Mouse (Mus musculus): ENCODE measurements at regions not wholly inside any gene's neighbourhood (a gene's known extent, or its start where the extent isn't known, plus 50 kb on each side); places are given as distances from the start of the nearest gene placed in this dataset.

DNA sequence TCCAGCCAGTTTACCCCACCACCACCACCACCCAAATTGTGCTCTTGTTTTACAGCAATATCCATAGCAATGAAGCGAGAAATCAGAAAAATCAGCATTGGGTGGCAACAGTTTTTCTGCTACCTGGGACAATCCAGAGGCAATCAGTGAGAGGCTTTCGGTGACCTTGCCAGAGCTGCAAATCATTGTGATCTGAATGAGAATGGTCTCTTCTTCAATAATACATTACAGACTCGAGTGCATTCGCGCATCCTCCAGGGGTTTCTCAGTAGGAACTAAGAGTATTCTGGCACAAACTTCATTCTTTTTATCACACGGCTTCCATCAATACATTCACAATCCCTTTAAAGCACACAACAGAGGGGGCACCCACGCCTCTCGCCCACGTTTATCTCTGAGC is 91.2 kb downstream of the Srek1 start:
- no peaks in the 10 kb centered on the region for H3K27me3 ChIP-seq (replicated peaks)
- H3K36me3 ChIP-seq (replicated peaks in 1 of 2; ENCODE audit: control insufficient read depth in 1 of 2, insufficient read depth in 1 of 2, low read length in 1 of 2): no peaks in the 10 kb centered on the region
- H3K4me3 ChIP-seq (replicated peaks in 1 of 3; ENCODE audit: low read depth in 2 of 3, low read length in 2 of 3, poor library complexity in 1 of 3): no peak overlapping the region
- in situ Hi-C loops (cut with MboI; ENCODE audit: low pct_ligation_motif_present, low pct_unique_long_range_greater_than_20kb, low sequenced_read_pairs): no loop called here
- H3K79me2 ChIP-seq (replicated peaks; ENCODE audit: control insufficient read depth, extremely low read depth, insufficient read depth, poor library complexity, severe bottlenecking): no peaks in the 10 kb centered on the region
- peaks cover 0 to 3% of the 10 kb centered on the region in 2 experiments; a peak in 1 of 4 replicates for H3K4me1 ChIP-seq (ENCODE audit: control insufficient read depth in 1 of 2, insufficient read depth in 2 of 2)
- TF ChIP-seq MYC (IDR thresholded peaks at IDR 0.05; ENCODE audit: low read depth, low read length) (no peak), ELF1 (IDR thresholded peaks at IDR 0.05; ENCODE audit: low read depth, low read length) (no peak), ZKSCAN1 (IDR thresholded peaks at IDR 0.05; ENCODE audit: borderline replicate concordance, low read depth, low read length) (no peak), TBP (conservative IDR thresholded peaks at IDR 0.05; ENCODE audit: low read depth, low read length) (no peak), E2F4 (IDR thresholded peaks at IDR 0.05; ENCODE audit: insufficient replicate concordance, low read depth, low read length) (no peak)
- H3K9ac ChIP-seq (ENCODE audit: insufficient read depth, low read depth): no peak overlapping the region
- no peak overlapping the region for H3K4me2 ChIP-seq (ENCODE audit: insufficient read depth, low read depth, poor library complexity, severe bottlenecking)
- dilution Hi-C loops (cut with MboI; ENCODE audit: extremely low pct_ligation_motif_present, extremely low pct_unique_long_range_greater_than_20kb, low sequenced_read_pairs): no loop called here
- H3K9me3 ChIP-seq (replicated peaks; ENCODE audit: low read length): no peaks in the 10 kb centered on the region
- no peak for DNase-seq (ENCODE audit: extremely low read depth)
- H3K27ac ChIP-seq (ENCODE audit: insufficient read depth, low read depth): no peak overlapping the region

DNA sequence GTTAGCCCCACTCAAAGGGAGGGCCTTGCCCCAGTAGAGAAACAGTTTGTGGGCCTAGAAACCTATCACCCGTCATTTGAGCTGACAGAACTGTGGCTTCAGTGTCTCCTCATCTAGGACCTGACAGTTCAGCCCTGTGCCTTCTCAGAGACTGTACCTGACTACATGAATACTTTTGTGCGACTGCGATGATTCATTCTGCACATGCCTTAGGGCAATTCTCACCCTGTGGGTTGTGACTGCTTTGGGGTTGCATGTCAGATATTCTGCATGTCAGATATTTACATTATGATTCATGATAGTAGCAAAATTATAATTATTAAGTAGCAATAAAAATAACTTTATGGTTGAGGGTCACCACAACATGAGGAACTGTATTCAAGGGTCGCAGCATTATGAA is 93.7 kb downstream of the Srek1 start:
- Histone ChIP-seq H3K9ac (ENCODE audit: insufficient read depth, low read depth) (no peak overlapping the region), H3K27ac (ENCODE audit: insufficient read depth, low read depth) (no peak overlapping the region), H3K4me1 (ENCODE audit: control insufficient read depth in 1 of 2, insufficient read depth in 2 of 2) (peaks cover 0 to 7% of the 10 kb centered on the region in 2 experiments; a peak in 2 of 4 replicates), H3K4me2 (ENCODE audit: insufficient read depth, low read depth, poor library complexity, severe bottlenecking) (no peak overlapping the region), H3K36me3 (replicated peaks in 1 of 2; ENCODE audit: control insufficient read depth in 1 of 2, insufficient read depth in 1 of 2, low read length in 1 of 2) (no peaks in the 10 kb centered on the region), H3K9me3 (replicated peaks; ENCODE audit: low read length) (no peaks in the 10 kb centered on the region), H3K4me3 (replicated peaks in 1 of 3; ENCODE audit: low read depth in 2 of 3, low read length in 2 of 3, poor library complexity in 1 of 3) (no peak overlapping the region), H3K79me2 (replicated peaks; ENCODE audit: control insufficient read depth, extremely low read depth, insufficient read depth, poor library complexity, severe bottlenecking) (no peaks in the 10 kb centered on the region), H3K27me3 (replicated peaks) (no peaks in the 10 kb centered on the region)
- TF ChIP-seq IRF4 (IDR thresholded peaks at IDR 0.05; ENCODE audit: low read depth, low read length) (no peak), E2F4 (IDR thresholded peaks at IDR 0.05; ENCODE audit: insufficient replicate concordance, low read depth, low read length) (no peak), ZKSCAN1 (IDR thresholded peaks at IDR 0.05; ENCODE audit: borderline replicate concordance, low read depth, low read length) (no peak), USF1 (IDR thresholded peaks at IDR 0.05; ENCODE audit: low read depth, low read length) (no peak), NRF1 (IDR thresholded peaks at IDR 0.05; ENCODE audit: low read depth, low read length) (no peak), CHD2 (IDR thresholded peaks at IDR 0.05; ENCODE audit: low read length) (no peak), NELFE (IDR thresholded peaks at IDR 0.05; ENCODE audit: low read depth, low read length) (no peak), TCF12 (IDR thresholded peaks at IDR 0.05; ENCODE audit: low read depth, low read length) (no peak), POLR2A (IDR thresholded peaks at IDR 0.05; ENCODE audit: low read depth, low read length) (no peak), ZMIZ1 (IDR thresholded peaks at IDR 0.05; ENCODE audit: low read depth, low read length) (no peak), TBP (conservative IDR thresholded peaks at IDR 0.05; ENCODE audit: low read depth, low read length) (no peak), ZNF384 (IDR thresholded peaks at IDR 0.05; ENCODE audit: low read depth, low read length) (no peak), ZC3H11A (IDR thresholded peaks at IDR 0.05; ENCODE audit: low read depth, low read length) (no peak), MXI1 (IDR thresholded peaks at IDR 0.05; ENCODE audit: low read depth, low read length) (no peak), ELF1 (IDR thresholded peaks at IDR 0.05; ENCODE audit: low read depth, low read length) (no peak), BHLHE40 (IDR thresholded peaks at IDR 0.05; ENCODE audit: low read depth, low read length) (no peak), RCOR1 (conservative IDR thresholded peaks at IDR 0.05; ENCODE audit: low read depth, low read length) (no peak)
- in situ Hi-C loops (cut with MboI; ENCODE audit: low pct_ligation_motif_present, low pct_unique_long_range_greater_than_20kb, low sequenced_read_pairs): no loop called here
- dilution Hi-C loops (cut with MboI; ENCODE audit: extremely low pct_ligation_motif_present, extremely low pct_unique_long_range_greater_than_20kb, low sequenced_read_pairs): no loop called here
- DNase-seq (ENCODE audit: extremely low read depth): no peak
